Mouse (Mus musculus) liver, postnatal 0 days (tissue): ENCODE data around the gene Tsnaxip1. TPM values are rescaled to one million over a fixed set of nuclear protein-coding genes. Genes with fewer than 3 reads are reported as not detected.
A peak's percentile ranks its signal among the peaks of the same experiment; 100 is the strongest.

Experiments
- ATAC-seq: fragments of 200-750 bp; cut with Nextera tagmentation; 2 replicates; pipeline ENCODE4 v1.8.0; 2017; ENCODE audit warnings: mild to moderate bottlenecking, moderate library complexity
- DNase-seq: peaks from one replicate; pipeline ENCODE4 v3.0.0-alpha.2; 2016
- H3K27ac ChIP-seq: fragments of 300-500 bp; sonication (generic); 2 replicates; pipeline ENCODE4 v1.5.1; 2014; ENCODE audit warnings: antibody characterized with exemption, moderate library complexity, mild to moderate bottlenecking, low read depth
- H3K27me3 ChIP-seq: fragments of 300-500 bp; sonication (generic); 2 replicates; pipeline ENCODE4 v1.6.1; 2014; ENCODE audit warnings: low read length, control low read depth, mixed read lengths; ENCODE audit not compliant: insufficient read depth
- H3K36me3 ChIP-seq: fragments of 300-500 bp; sonication (generic); replicated peaks from 2 replicates; pipeline ENCODE4 v1.6.1; 2014; ENCODE audit warnings: mild to moderate bottlenecking, control low read depth, low read length, moderate library complexity, mixed read lengths; ENCODE audit not compliant: insufficient read depth
- H3K4me1 ChIP-seq: fragments of 300-500 bp; sonication (generic); 2 replicates; pipeline ENCODE4 v1.6.1; 2014; ENCODE audit warnings: antibody characterized with exemption, mild to moderate bottlenecking, control low read depth; ENCODE audit not compliant: insufficient read depth
- H3K4me2 ChIP-seq: fragments of 300-500 bp; sonication (generic); 2 replicates; pipeline ENCODE4 v1.6.1; 2014; ENCODE audit warnings: low read depth, mild to moderate bottlenecking, low read length, moderate library complexity, mixed read lengths
- H3K4me3 ChIP-seq: fragments of 300-500 bp; sonication (generic); 2 replicates; pipeline ENCODE4 v1.5.1; 2014; ENCODE audit warnings: low read depth, low read length
- H3K9ac ChIP-seq: fragments of 300-500 bp; sonication (generic); replicated peaks from 2 replicates; pipeline ENCODE4 v1.6.1; 2014; ENCODE audit warnings: mild to moderate bottlenecking, moderate library complexity
- H3K9me3 ChIP-seq: fragments of 300-500 bp; sonication (generic); 2 replicates; pipeline ENCODE4 v1.6.1; 2016; ENCODE audit warnings: mild to moderate bottlenecking, control low read depth, low read length, mixed read lengths
- CTCF ChIP-seq: sonication (generic); IDR thresholded peaks from 2 replicates; pipeline ENCODE4 v1.5.1; 2016; ENCODE audit warnings: antibody characterized with exemption, low read depth
- EP300 ChIP-seq: IDR thresholded peaks from 2 replicates; pipeline ENCODE4 v1.6.1; 2016; ENCODE audit warnings: antibody characterized with exemption, low read depth, mild to moderate bottlenecking
- WGBS: fragments of 180-500 bp; shearing (Covaris S2); extraction: QIAGEN DNeasy Blood & Tissue Kit; methylation state at CpG from one replicate; pipeline ENCODE4 v1.1.7; 2014; ENCODE audit not compliant: insufficient replicate concordance; 5-methylcytosine and 5-hydroxymethylcytosine counted together
- polyA plus RNA-seq: library from polyadenylated mRNA; unstranded; fragments of >200 nt; fragmentation: Nextera tagmentation; extraction: Ambion mirVana; gene quantifications from 2 replicates; pipeline ENCODE4 v1.2.1, GENCODE M21; 2015

Gene Tsnaxip1
- polyA plus RNA-seq, 1 experiment from 2014 or later, result not detected

GRCm38 (mm10) chr8:105850014-105850413 is 22.5 kb downstream of the Tsnaxip1 start:
- no peak overlapping the region for H3K4me3 ChIP-seq
- H3K36me3 ChIP-seq, result peaks cover 34% of the 10 kb centered on the region
- H3K4me1 ChIP-seq, result peaks cover 9% of the 10 kb centered on the region
- H3K27ac ChIP-seq, result no peak overlapping the region
- H3K27me3 ChIP-seq, result no peaks in the 10 kb centered on the region
- H3K9me3 ChIP-seq, result no peaks in the 10 kb centered on the region
- TF ChIP-seq EP300 (no peak), CTCF (no peak)
- DNase-seq (no peak), ATAC-seq (no peak)
- WGBS, result 86% methylated on average over 4 of the region's 4 CpGs
- H3K9ac ChIP-seq, result no peak overlapping the region
- H3K4me2 ChIP-seq, result peak overlapping the region; percentile 65; the same call in 1 of the 2 replicates

GRCm38 (mm10) chr8:105850611-105851010 is 23.1 kb downstream of the Tsnaxip1 start:
- 65% methylated on average over 7 of the region's 7 CpGs for WGBS
- Histone ChIP-seq H3K9ac (no peak overlapping the region), H3K4me2 (peak overlapping the region; percentile 65), H3K4me1 (peaks cover 9% of the 10 kb centered on the region), H3K4me3 (peak overlapping the region; percentile 31), H3K9me3 (no peaks in the 10 kb centered on the region), H3K27ac (no peak overlapping the region), H3K36me3 (peaks cover 30% of the 10 kb centered on the region), H3K27me3 (no peaks in the 10 kb centered on the region)
- TF ChIP-seq CTCF (no peak), EP300 (no peak)
- ATAC-seq, result no peak
- no peak for DNase-seq

- Histone ChIP-seq H3K27ac (peak overlapping the region; percentile 88), H3K36me3 (peaks cover 20% of the 10 kb centered on the region), H3K4me3 (peak overlapping the region; percentile 92), H3K27me3 (no peaks in the 10 kb centered on the region), H3K9me3 (no peaks in the 10 kb centered on the region), H3K4me2 (peak overlapping the region; percentile 96), H3K4me1 (peaks cover 19% of the 10 kb centered on the region), H3K9ac (peak overlapping the region; percentile 90)
- WGBS, result under 1% methylated on average over 34 of the region's 34 CpGs
- peak; percentile 72 for ATAC-seq
- peak; percentile 66 for TF ChIP-seq EP300
- TF ChIP-seq CTCF, result no peak
- peak; percentile 91 for DNase-seq
Observed at GRCm38 (mm10) chr8:105851651-105852143, 24.2 kb downstream of the Tsnaxip1 start.

GRCm38 (mm10) chr8:105852146-105852729 is 24.7 kb downstream of the Tsnaxip1 start:
- H3K27ac ChIP-seq, result no peak overlapping the region
- H3K4me2 ChIP-seq, result peak overlapping the region; percentile 96
- H3K4me1 ChIP-seq, result peaks cover 24% of the 10 kb centered on the region
- H3K9ac ChIP-seq, result peak overlapping the region; percentile 90; the same call in 1 of the 2 replicates
- peaks cover 15% of the 10 kb centered on the region for H3K36me3 ChIP-seq
- no peak for TF ChIP-seq EP300
- TF ChIP-seq CTCF, result no peak
- no peaks in the 10 kb centered on the region for H3K9me3 ChIP-seq
- H3K27me3 ChIP-seq, result no peaks in the 10 kb centered on the region
- no peak for DNase-seq
- H3K4me3 ChIP-seq, result peak overlapping the region; percentile 92
- no peak for ATAC-seq
- WGBS, result 74% methylated on average over 12 of the region's 12 CpGs

- H3K27ac ChIP-seq, result no peak within 1 kb of the TSS
- peaks cover 32% of the 10 kb centered on the region for H3K4me1 ChIP-seq
- H3K4me2 ChIP-seq, result peak within 1 kb of the TSS; percentile 96; the same call in 1 of the 2 replicates
- H3K36me3 ChIP-seq, result peaks cover 10% of the 10 kb centered on the region
- 81% methylated on average over 3 of the region's 3 CpGs for WGBS
- no peaks in the 10 kb centered on the region for H3K9me3 ChIP-seq
- ATAC-seq (no peak), DNase-seq (no peak)
- no peak within 1 kb of the TSS for H3K9ac ChIP-seq
- H3K27me3 ChIP-seq, result no peaks in the 10 kb centered on the region
- peak within 1 kb of the TSS; percentile 92 for H3K4me3 ChIP-seq
- TF ChIP-seq CTCF (no peak), EP300 (no peak)
Observed at GRCm38 (mm10) chr8:105853178-105853577, 25.6 kb downstream of the Tsnaxip1 start, which contains the start of gene Cenpt. Cenpt (minus strand) TSS chr8:105853278.

GRCm38 (mm10) chr8:105854303-105854702 is 26.8 kb downstream of the Tsnaxip1 start:
- H3K9me3 ChIP-seq, result no peaks in the 10 kb centered on the region
- peak overlapping the region; percentile 76 for H3K4me3 ChIP-seq
- peaks cover under 1% of the 10 kb centered on the region; the same call in 1 of the 2 replicates for H3K36me3 ChIP-seq
- DNase-seq, result no peak
- no peaks in the 10 kb centered on the region for H3K27me3 ChIP-seq
- ATAC-seq, result no peak
- no peak overlapping the region; the same call in 1 of the 2 replicates for H3K27ac ChIP-seq
- peaks cover 42% of the 10 kb centered on the region for H3K4me1 ChIP-seq
- TF ChIP-seq CTCF, result no peak
- TF ChIP-seq EP300, result no peak
- H3K9ac ChIP-seq, result peak overlapping the region; percentile 82
- WGBS, result 31% methylated on average over 8 of the region's 8 CpGs
- peak overlapping the region; percentile 100 for H3K4me2 ChIP-seq
